Mouse (Mus musculus) heart, adult 2 months (tissue): ENCODE results near the gene Rnf133. TPM values are rescaled to one million over a fixed set of nuclear protein-coding genes. Genes with fewer than 3 reads are reported as not detected.

ENCODE experiments used
- DNase-seq, 2 experiments: peaks; one replicate each; pipeline ENCODE4 v3.0.0; 2021
- H3K27ac ChIP-seq: fragments of 200-600 bp; 2 replicates; pipeline ENCODE4 v1.8.1; 2022
- H3K27me3 ChIP-seq: fragments of 200-500 bp; 2 replicates; pipeline ENCODE4 v1.6.1; 2012; ENCODE audit warnings: mild to moderate bottlenecking, low read length, inconsistent platforms, mixed read lengths; ENCODE audit not compliant: control insufficient read depth, insufficient read depth
- H3K36me3 ChIP-seq: fragments of 200-500 bp; 2 replicates; pipeline ENCODE4 v1.6.1; 2012; ENCODE audit warnings: low read length, inconsistent platforms; ENCODE audit not compliant: control insufficient read depth, insufficient read depth
- H3K4me1 ChIP-seq: fragments of 200-500 bp; 2 replicates; pipeline ENCODE4 v1.6.1; 2011; ENCODE audit warnings: low read length; ENCODE audit not compliant: control insufficient read depth, insufficient read depth
- H3K4me3 ChIP-seq: fragments of 200-600 bp; 2 replicates; pipeline ENCODE4 v1.8.1; 2022
- H3K79me2 ChIP-seq: fragments of 200-500 bp; replicated peaks from 2 replicates; pipeline ENCODE4 v1.6.1; 2012; ENCODE audit warnings: mild to moderate bottlenecking, inconsistent platforms, low read length, moderate library complexity, mixed read lengths; ENCODE audit not compliant: control insufficient read depth, insufficient read depth
- H3K9ac ChIP-seq: fragments of 200-500 bp; 2 replicates; pipeline ENCODE4 v1.6.1; 2012; ENCODE audit warnings: low read depth, mild to moderate bottlenecking, control low read depth, inconsistent platforms, low read length, mixed read lengths
- CTCF ChIP-seq: fragments of 200-600 bp; IDR thresholded peaks from 2 replicates; pipeline ENCODE4 v1.8.1; 2022; ENCODE audit warnings: antibody characterized with exemption, mild to moderate bottlenecking, moderate library complexity
- EP300 ChIP-seq: fragments of 200-500 bp; IDR thresholded peaks from 2 replicates; pipeline ENCODE4 v1.6.1; 2011; ENCODE audit warnings: low read depth, low read length, control low read depth; ENCODE audit not compliant: insufficient read depth
- POLR2A ChIP-seq: fragments of 200-500 bp; IDR thresholded peaks from 2 replicates; pipeline ENCODE4 v1.6.1; 2011; ENCODE audit warnings: mild to moderate bottlenecking, low read depth, low read length, control low read depth; ENCODE audit not compliant: insufficient read depth
- WGBS: fragments of 180-500 bp; shearing (Covaris S2); methylation state at CpG from one replicate; pipeline ENCODE4 v1.1.7; 2018; 5-methylcytosine and 5-hydroxymethylcytosine counted together
- intact Hi-C: fragments of 180-260 bp; cut with DNase I; formaldehyde crosslinking; loops from one replicate; pipeline ENCODE4 v1.15.1; 2025
- long read RNA-seq: library from polyadenylated mRNA; stranded (forward); transcript quantifications from one replicate; pipeline ENCODE4 v2.0.0, GENCODE M21; 2021
- polyA plus RNA-seq: library from polyadenylated mRNA; depleted of rRNA; stranded (reverse); fragments of >200 nt; gene quantifications from 2 replicates; pipeline ENCODE4 v1.2.3, GENCODE M21; 2012; rRNA removed
- total RNA-seq, 2 experiments: library from RNA; stranded (reverse); gene quantifications; 2 replicates each; pipeline ENCODE4 v1.2.3; 2021

Rnf133 gene
- total RNA-seq (not detected), polyA plus RNA-seq (not detected in 2 replicates)
- long read RNA-seq, result 0 reads

DNA sequence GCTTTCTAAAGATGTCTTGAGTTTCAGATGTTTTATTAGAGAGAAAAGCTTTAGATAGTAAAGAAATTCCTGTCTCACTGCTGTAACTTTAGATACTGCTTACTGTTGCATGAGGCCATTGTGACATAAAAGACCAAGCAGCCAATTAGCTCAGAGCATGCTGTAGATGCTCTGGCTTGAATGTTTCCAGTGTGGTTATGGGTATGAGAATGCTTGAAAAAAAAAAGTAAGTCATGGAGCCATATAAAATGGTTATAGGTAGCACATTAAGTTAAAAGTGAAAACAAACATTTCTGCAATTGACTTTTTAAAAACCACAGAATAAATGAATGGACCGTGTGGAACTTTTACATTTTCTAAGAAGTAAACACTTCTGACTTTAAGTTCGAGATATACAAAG, at the start of gene Rnf133:
Rnf133 (minus strand) TSS at position 101 of the 400 bp plus-strand sequence.
- H3K27ac ChIP-seq, result no peak within 1 kb of the TSS
- intact Hi-C loops, result no loop called here
- no peaks in the 10 kb centered on the region for H3K27me3 ChIP-seq
- H3K9ac ChIP-seq, result no peak within 1 kb of the TSS
- no peaks in the 10 kb centered on the region for H3K4me1 ChIP-seq
- no peak for DNase-seq
- H3K79me2 ChIP-seq, result no peaks in the 10 kb centered on the region
- no peak within 1 kb of the TSS for H3K4me3 ChIP-seq
- H3K36me3 ChIP-seq, result no peaks in the 10 kb centered on the region
- WGBS, result 85% methylated on average over 2 of the region's 2 CpGs
- TF ChIP-seq EP300, result no peak
- no peak for TF ChIP-seq CTCF
- no peak for TF ChIP-seq POLR2A

- no peak for DNase-seq
- no peak for TF ChIP-seq CTCF
- TF ChIP-seq POLR2A, result no peak
- TF ChIP-seq EP300, result no peak
- Histone ChIP-seq H3K27me3 (no peaks in the 10 kb centered on the region), H3K4me3 (no peak overlapping the region), H3K27ac (no peak overlapping the region), H3K9ac (no peak overlapping the region), H3K79me2 (no peaks in the 10 kb centered on the region), H3K4me1 (no peaks in the 10 kb centered on the region), H3K36me3 (no peaks in the 10 kb centered on the region)
- 54% methylated on average over 1 of the region's 1 CpGs for WGBS
- intact Hi-C loops, result no loop called here
Observed at GRCm38 (mm10) chr6:23678172-23678571, 28.1 kb upstream of the Rnf133 start.

GRCm38 (mm10) chr6:23655036-23655435, 4.9 kb upstream of the Rnf133 start, which contains the start of gene Rnf148:
TSS of gene Rnf148 (minus strand) at chr6:23655136.
- no peak within 1 kb of the TSS for H3K4me3 ChIP-seq
- 83% methylated on average over 2 of the region's 2 CpGs for WGBS
- H3K9ac ChIP-seq, result no peak within 1 kb of the TSS
- no peaks in the 10 kb centered on the region for H3K79me2 ChIP-seq
- no peak for DNase-seq
- H3K4me1 ChIP-seq, result no peaks in the 10 kb centered on the region
- no peak within 1 kb of the TSS for H3K27ac ChIP-seq
- intact Hi-C loops, result no loop called here
- H3K36me3 ChIP-seq, result no peaks in the 10 kb centered on the region
- TF ChIP-seq POLR2A (no peak), EP300 (no peak), CTCF (no peak)
- no peaks in the 10 kb centered on the region for H3K27me3 ChIP-seq

- intact Hi-C loops, result no loop called here
- DNase-seq, result no peak
- no peak overlapping the region for H3K4me3 ChIP-seq
- 54% methylated on average over 8 of the region's 8 CpGs for WGBS
- H3K36me3 ChIP-seq, result no peaks in the 10 kb centered on the region
- no peak overlapping the region for H3K9ac ChIP-seq
- H3K79me2 ChIP-seq, result no peaks in the 10 kb centered on the region
- TF ChIP-seq CTCF, result no peak
- TF ChIP-seq POLR2A, result no peak
- no peak for TF ChIP-seq EP300
- H3K27me3 ChIP-seq, result no peaks in the 10 kb centered on the region
- H3K4me1 ChIP-seq, result no peaks in the 10 kb centered on the region
- H3K27ac ChIP-seq, result no peak overlapping the region
Observed at GRCm38 (mm10) chr6:23648732-23649131, 1.4 kb downstream of the Rnf133 start.

GRCm38 (mm10) chr6:23647627-23648247, 2.4 kb downstream of the Rnf133 start:
- WGBS, result 36% methylated on average over 7 of the region's 7 CpGs
- no peaks in the 10 kb centered on the region for H3K36me3 ChIP-seq
- H3K9ac ChIP-seq, result no peak overlapping the region
- DNase-seq, result peak in 1 of 2 experiments; percentile 24
- no peaks in the 10 kb centered on the region for H3K4me1 ChIP-seq
- no peak overlapping the region for H3K27ac ChIP-seq
- no peak overlapping the region for H3K4me3 ChIP-seq
- intact Hi-C loops, result no loop called here
- TF ChIP-seq EP300 (no peak), POLR2A (no peak), CTCF (no peak)
- H3K27me3 ChIP-seq, result no peaks in the 10 kb centered on the region
- no peaks in the 10 kb centered on the region for H3K79me2 ChIP-seq

DNA sequence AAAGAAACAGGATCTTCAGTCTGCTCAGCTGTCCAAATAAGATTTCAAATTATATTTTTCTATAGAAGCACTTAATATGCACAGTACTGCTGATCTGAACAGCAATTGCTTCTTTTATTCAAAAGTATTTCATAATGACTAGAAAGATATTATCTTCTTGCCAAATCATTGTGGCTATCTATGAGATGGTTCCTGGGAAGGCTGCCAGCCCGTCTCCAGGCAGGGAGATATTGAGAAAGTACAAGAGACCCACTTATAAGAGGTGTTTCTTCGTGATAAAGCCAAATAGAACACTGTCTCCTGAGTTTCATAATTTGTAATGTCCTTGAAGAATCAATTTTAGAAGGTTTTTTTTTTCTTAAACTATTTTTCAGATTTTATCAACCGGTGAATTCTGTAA, 13.0 kb downstream of the Rnf133 start:
- Histone ChIP-seq H3K9ac (no peak overlapping the region), H3K4me1 (no peaks in the 10 kb centered on the region), H3K79me2 (no peaks in the 10 kb centered on the region), H3K27me3 (no peaks in the 10 kb centered on the region), H3K27ac (no peak overlapping the region), H3K36me3 (no peaks in the 10 kb centered on the region), H3K4me3 (no peak overlapping the region)
- TF ChIP-seq CTCF (no peak), EP300 (no peak), POLR2A (no peak)
- DNase-seq, result no peak
- WGBS, result 55% methylated on average over 3 of the region's 3 CpGs
- intact Hi-C loops, result no loop called here

- H3K27ac ChIP-seq, result no peak overlapping the region
- H3K79me2 ChIP-seq, result no peaks in the 10 kb centered on the region
- no peak for DNase-seq
- H3K27me3 ChIP-seq, result no peaks in the 10 kb centered on the region
- no peak overlapping the region for H3K9ac ChIP-seq
- H3K36me3 ChIP-seq, result no peaks in the 10 kb centered on the region
- no peak overlapping the region for H3K4me3 ChIP-seq
- 82% methylated on average over 3 of the region's 3 CpGs for WGBS
- intact Hi-C loops, result no loop called here
- TF ChIP-seq EP300 (no peak), POLR2A (no peak), CTCF (no peak)
- no peaks in the 10 kb centered on the region for H3K4me1 ChIP-seq
Observed at GRCm38 (mm10) chr6:23635208-23635607, 14.9 kb downstream of the Rnf133 start.
